Comparison of ENCODE assay signal across 23 mouse cellular contexts in genomic region chr8:67181741-67182140, GRCm38 (mm10).
DNase-seq lines count a peak whose midpoint lies in the region; ATAC-seq and TF ChIP-seq lines count a peak whose summit lies in the region.
"Had no signal": no experiment of that assay in that cellular context is flagged by ENCODE, and none has a peak within 500 bp of the region (broad histone marks: within the 10 kb centered on the region; RNA-seq: fewer than 3 reads in every experiment).

No protein-coding gene starts in this region.

- H3K4me2 ChIP-seq in hindbrain, embryonic 14.5 days (replicated peaks), result no peak overlapping the region
- H3K4me2 ChIP-seq: embryonic facial prominence, embryonic 12.5 days; heart, embryonic 13.5 days; limb, embryonic 12.5 days; liver, embryonic 13.5 days; lung, embryonic 15.5 days; midbrain, embryonic 15.5 days had no signal

- DNase-seq in layer of hippocampus, adult 18-20 months (ENCODE audit: low spot score in 2 of 2), result peak; percentile 3 to 17
- DNase-seq in layer of hippocampus, postnatal 10 days (ENCODE audit: low spot score in 2 of 2), result no peak
- DNase-seq in left cerebral cortex, adult 2 months (ENCODE audit: extremely low spot score in 1 of 2, low spot score in 2 of 2), result peak; percentile 25 to 57
- peak; percentile 70 to 88 for DNase-seq in right cerebral cortex, postnatal 10 days (ENCODE audit: low spot score in 2 of 2)
- no peak for DNase-seq in hindbrain, embryonic 14.5 days (ENCODE audit: low spot score)
- no peak for DNase-seq in c-Kit-positive CD71-positive TER-119-positive erythroid progenitor cells, embryonic 14.5 days (ENCODE audit: low spot score)
- no peak for DNase-seq in spleen, postnatal 4 days (ENCODE audit: low spot score in 2 of 2)
- DNase-seq: adrenal gland, adult 2 months; cerebellum, adult 11-12 months; heart, postnatal 36 days; kidney, adult 11 months; kidney, postnatal 10 days; liver, embryonic 13.5 days; thymus, adult 18-20 months had no signal

- no peak for TF ChIP-seq CTCF in left cerebral cortex, adult 2 months (IDR thresholded peaks at IDR 0.05)

- no peaks in the 10 kb centered on the region for H3K9me3 ChIP-seq in hindbrain, embryonic 14.5 days (ENCODE audit: control insufficient read depth, low read length)
- H3K9me3 ChIP-seq: embryonic facial prominence, embryonic 12.5 days; heart, embryonic 13.5 days; limb, embryonic 12.5 days; liver, embryonic 13.5 days; lung, embryonic 15.5 days; midbrain, embryonic 15.5 days had no signal

- no peak overlapping the region for H3K9ac ChIP-seq in hindbrain, embryonic 14.5 days
- H3K9ac ChIP-seq: embryonic facial prominence, embryonic 12.5 days; heart, embryonic 13.5 days; limb, embryonic 12.5 days; liver, embryonic 13.5 days; lung, embryonic 15.5 days; midbrain, embryonic 15.5 days had no signal

- no peaks in the 10 kb centered on the region for H3K27me3 ChIP-seq in hindbrain, embryonic 14.5 days (ENCODE audit: control insufficient read depth, insufficient read depth, low read length)
- H3K27me3 ChIP-seq: CH12.LX; embryonic facial prominence, embryonic 12.5 days; heart, embryonic 13.5 days; limb, embryonic 12.5 days; liver, embryonic 13.5 days; lung, embryonic 15.5 days; midbrain, embryonic 15.5 days had no signal

- intact Hi-C loops in left cerebral cortex, adult 2 months (cut with DNase I), result loop anchor here (1.0 to 5.0 kb wide), 5 partner anchors 17 to 484 kb away; partner anchors contain the start of genes Naf1 and Npy1r

- no peaks in the 10 kb centered on the region for H3K4me1 ChIP-seq in hindbrain, embryonic 14.5 days (replicated peaks; ENCODE audit: control insufficient read depth, insufficient read depth, low read length)
- H3K4me1 ChIP-seq: embryonic facial prominence, embryonic 12.5 days; heart, embryonic 13.5 days; limb, embryonic 12.5 days; liver, embryonic 13.5 days; lung, embryonic 15.5 days; midbrain, embryonic 15.5 days had no signal

- ATAC-seq in frontal cortex, adult (ENCODE audit: low TSS enrichment), result peak; percentile 98
- ATAC-seq in hindbrain, embryonic 14.5 days (ENCODE audit: low FRiP score), result no peak
- ATAC-seq: forebrain, embryonic 16.5 days; hindbrain, embryonic 16.5 days; midbrain, embryonic 15.5 days had no signal

- no peak overlapping the region for H3K4me3 ChIP-seq in left cerebral cortex, adult 2 months
- H3K4me3 ChIP-seq in hindbrain, embryonic 14.5 days (replicated peaks; ENCODE audit: low read length), result no peak overlapping the region
- H3K4me3 ChIP-seq: embryonic facial prominence, embryonic 12.5 days; heart, embryonic 13.5 days; limb, embryonic 12.5 days; liver, embryonic 13.5 days; lung, embryonic 15.5 days; midbrain, embryonic 15.5 days had no signal

- 83% methylated on average over 5 of the region's 5 CpGs for WGBS in hindbrain, embryonic 14.5 days

- H3K36me3 ChIP-seq in hindbrain, embryonic 14.5 days (replicated peaks; ENCODE audit: control insufficient read depth, insufficient read depth), result no peaks in the 10 kb centered on the region
- H3K36me3 ChIP-seq: embryonic facial prominence, embryonic 12.5 days; heart, embryonic 13.5 days; limb, embryonic 12.5 days; liver, embryonic 13.5 days; lung, embryonic 15.5 days; midbrain, embryonic 15.5 days had no signal

- peak overlapping the region; percentile 74 for H3K27ac ChIP-seq in left cerebral cortex, adult 2 months
- no peak overlapping the region for H3K27ac ChIP-seq in hindbrain, embryonic 14.5 days
- H3K27ac ChIP-seq: embryonic facial prominence, embryonic 12.5 days; heart, embryonic 13.5 days; limb, embryonic 12.5 days; liver, embryonic 13.5 days; lung, embryonic 15.5 days; midbrain, embryonic 15.5 days had no signal

Comparison
In these comparisons a context has a peak if more than half of its experiments do, and no peak if none do; other contexts are left out.
1. DNase-seq: peak in layer of hippocampus, adult 18-20 months (2 of 2), left cerebral cortex, adult 2 months (2 of 2) and right cerebral cortex, postnatal 10 days (2 of 2); none in layer of hippocampus, postnatal 10 days (0 of 2), hindbrain, embryonic 14.5 days (single experiment), c-Kit-positive CD71-positive TER-119-positive erythroid progenitor cells, embryonic 14.5 days (single experiment) and spleen, postnatal 4 days (0 of 2).